Mouse (Mus musculus) liver, postnatal 0 days (tissue): Measurements from ENCODE around the gene Cckbr. TPM values are rescaled to one million over a fixed set of nuclear protein-coding genes. Genes with fewer than 3 reads are reported as not detected.

ENCODE experiments used
- ATAC-seq: fragments of 200-750 bp; cut with Nextera tagmentation; 2 replicates; pipeline ENCODE4 v1.8.0; 2017; ENCODE audit warnings: mild to moderate bottlenecking, moderate library complexity
- DNase-seq: peaks from one replicate; pipeline ENCODE4 v3.0.0-alpha.2; 2016
- H3K27ac ChIP-seq: fragments of 300-500 bp; sonication (generic); 2 replicates; pipeline ENCODE4 v1.5.1; 2014; ENCODE audit warnings: antibody characterized with exemption, moderate library complexity, mild to moderate bottlenecking, low read depth
- H3K27me3 ChIP-seq: fragments of 300-500 bp; sonication (generic); 2 replicates; pipeline ENCODE4 v1.6.1; 2014; ENCODE audit warnings: low read length, control low read depth, mixed read lengths; ENCODE audit not compliant: insufficient read depth
- H3K36me3 ChIP-seq: fragments of 300-500 bp; sonication (generic); replicated peaks from 2 replicates; pipeline ENCODE4 v1.6.1; 2014; ENCODE audit warnings: mild to moderate bottlenecking, control low read depth, low read length, moderate library complexity, mixed read lengths; ENCODE audit not compliant: insufficient read depth
- H3K4me1 ChIP-seq: fragments of 300-500 bp; sonication (generic); 2 replicates; pipeline ENCODE4 v1.6.1; 2014; ENCODE audit warnings: antibody characterized with exemption, mild to moderate bottlenecking, control low read depth; ENCODE audit not compliant: insufficient read depth
- H3K4me2 ChIP-seq: fragments of 300-500 bp; sonication (generic); 2 replicates; pipeline ENCODE4 v1.6.1; 2014; ENCODE audit warnings: low read depth, mild to moderate bottlenecking, low read length, moderate library complexity, mixed read lengths
- H3K4me3 ChIP-seq: fragments of 300-500 bp; sonication (generic); 2 replicates; pipeline ENCODE4 v1.5.1; 2014; ENCODE audit warnings: low read depth, low read length
- H3K9ac ChIP-seq: fragments of 300-500 bp; sonication (generic); replicated peaks from 2 replicates; pipeline ENCODE4 v1.6.1; 2014; ENCODE audit warnings: mild to moderate bottlenecking, moderate library complexity
- H3K9me3 ChIP-seq: fragments of 300-500 bp; sonication (generic); 2 replicates; pipeline ENCODE4 v1.6.1; 2016; ENCODE audit warnings: mild to moderate bottlenecking, control low read depth, low read length, mixed read lengths
- CTCF ChIP-seq: sonication (generic); IDR thresholded peaks from 2 replicates; pipeline ENCODE4 v1.5.1; 2016; ENCODE audit warnings: antibody characterized with exemption, low read depth
- EP300 ChIP-seq: IDR thresholded peaks from 2 replicates; pipeline ENCODE4 v1.6.1; 2016; ENCODE audit warnings: antibody characterized with exemption, low read depth, mild to moderate bottlenecking
- WGBS: fragments of 180-500 bp; shearing (Covaris S2); extraction: QIAGEN DNeasy Blood & Tissue Kit; methylation state at CpG from one replicate; pipeline ENCODE4 v1.1.7; 2014; ENCODE audit not compliant: insufficient replicate concordance; 5-methylcytosine and 5-hydroxymethylcytosine counted together
- polyA plus RNA-seq: library from polyadenylated mRNA; unstranded; fragments of >200 nt; fragmentation: Nextera tagmentation; extraction: Ambion mirVana; gene quantifications from 2 replicates; pipeline ENCODE4 v1.2.1, GENCODE M21; 2015

The Cckbr gene
- polyA plus RNA-seq, 1 experiment from 2014 or later = not detected

DNA sequence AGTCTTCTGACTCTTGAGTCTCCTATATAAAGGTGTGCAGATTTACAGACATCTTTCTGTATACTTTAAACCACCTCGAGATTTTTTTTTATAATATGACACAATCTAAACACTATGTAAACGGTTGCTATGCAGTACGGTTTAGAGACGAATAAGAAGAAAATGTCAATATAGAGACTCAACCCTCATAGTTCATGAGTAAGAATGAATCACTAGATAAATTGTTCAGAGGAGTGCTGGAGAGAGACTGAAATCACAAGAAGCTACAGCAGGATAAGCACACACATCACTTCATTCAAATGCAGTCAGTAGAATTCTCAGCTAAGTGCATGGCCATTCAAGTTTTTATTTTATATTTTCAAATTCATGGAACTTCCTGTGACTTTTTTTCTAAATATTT lies 76.5 kb downstream of the Cckbr start:
- H3K27ac ChIP-seq = no peak overlapping the region
- H3K4me1 ChIP-seq = no peaks in the 10 kb centered on the region
- WGBS = 76% methylated on average over 4 of the region's 4 CpGs
- H3K36me3 ChIP-seq = no peaks in the 10 kb centered on the region
- no peak overlapping the region for H3K9ac ChIP-seq
- TF ChIP-seq EP300 (no peak), CTCF (no peak)
- ATAC-seq = no peak
- DNase-seq = no peak
- no peak overlapping the region for H3K4me2 ChIP-seq
- H3K9me3 ChIP-seq = no peaks in the 10 kb centered on the region
- H3K4me3 ChIP-seq = no peak overlapping the region
- no peaks in the 10 kb centered on the region for H3K27me3 ChIP-seq

- DNase-seq = no peak
- Histone ChIP-seq H3K36me3 (no peaks in the 10 kb centered on the region), H3K4me1 (no peaks in the 10 kb centered on the region), H3K4me3 (no peak overlapping the region), H3K9ac (no peak overlapping the region), H3K4me2 (no peak overlapping the region), H3K9me3 (no peaks in the 10 kb centered on the region), H3K27ac (no peak overlapping the region), H3K27me3 (no peaks in the 10 kb centered on the region)
- WGBS = 61% methylated on average over 4 of the region's 4 CpGs
- TF ChIP-seq EP300 (no peak), CTCF (no peak)
- ATAC-seq = no peak
Observed at GRCm38 (mm10) chr7:105507257-105507656, 81.7 kb downstream of the Cckbr start.

DNA sequence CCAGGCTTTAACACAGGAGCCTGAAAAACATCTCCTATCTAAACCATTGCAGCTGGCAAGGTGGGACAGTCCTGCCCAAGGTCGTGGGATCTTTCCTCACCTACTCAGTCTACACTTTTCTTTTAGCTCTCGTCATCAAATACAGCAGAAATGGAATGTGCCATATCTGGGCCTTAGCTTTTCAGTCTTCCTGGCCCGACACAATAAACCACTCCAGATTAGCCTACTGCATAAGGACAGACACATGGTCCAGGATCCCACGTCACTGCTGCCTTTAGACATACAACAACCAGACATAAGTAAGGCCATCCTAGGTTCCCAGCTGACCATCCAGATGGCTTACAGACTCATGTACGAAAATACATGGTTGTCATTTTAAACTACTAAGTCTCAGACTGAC lies 84.6 kb downstream of the Cckbr start:
- 70% methylated on average over 5 of the region's 5 CpGs for WGBS
- H3K9me3 ChIP-seq = no peaks in the 10 kb centered on the region
- TF ChIP-seq CTCF = no peak
- no peak for TF ChIP-seq EP300
- H3K27me3 ChIP-seq = no peaks in the 10 kb centered on the region
- H3K27ac ChIP-seq = no peak overlapping the region
- no peak overlapping the region for H3K9ac ChIP-seq
- no peak overlapping the region for H3K4me2 ChIP-seq
- no peak for ATAC-seq
- H3K4me1 ChIP-seq = no peaks in the 10 kb centered on the region
- H3K4me3 ChIP-seq = no peak overlapping the region
- H3K36me3 ChIP-seq = no peaks in the 10 kb centered on the region
- no peak for DNase-seq

DNA sequence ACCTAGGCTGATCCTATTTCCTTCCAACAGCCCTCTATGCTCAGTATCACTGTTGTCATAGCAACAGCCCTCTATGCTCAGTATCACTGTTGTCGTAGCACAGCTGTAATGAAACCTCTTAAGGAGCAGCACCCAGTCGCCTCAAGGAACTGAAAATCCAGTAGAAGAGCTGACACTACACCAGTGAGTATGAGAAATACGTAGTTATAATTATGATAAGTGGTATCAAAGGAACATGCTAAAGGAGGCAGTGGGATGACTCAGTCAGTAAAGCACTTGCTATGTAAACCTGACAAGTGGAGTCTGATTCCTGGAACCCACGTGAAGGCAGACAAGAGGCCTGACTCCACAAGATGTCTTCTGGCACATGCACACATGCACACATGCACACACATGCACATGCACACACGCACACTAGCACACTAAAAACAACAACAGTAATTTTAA lies 88.3 kb downstream of the Cckbr start:
- WGBS = 66% methylated on average over 5 of the region's 5 CpGs
- Histone ChIP-seq H3K4me2 (no peak overlapping the region), H3K9me3 (no peaks in the 10 kb centered on the region), H3K36me3 (no peaks in the 10 kb centered on the region), H3K27ac (no peak overlapping the region), H3K4me3 (no peak overlapping the region), H3K27me3 (no peaks in the 10 kb centered on the region), H3K4me1 (no peaks in the 10 kb centered on the region), H3K9ac (no peak overlapping the region)
- DNase-seq (no peak), ATAC-seq (no peak)
- no peak for TF ChIP-seq EP300
- TF ChIP-seq CTCF = no peak

DNA sequence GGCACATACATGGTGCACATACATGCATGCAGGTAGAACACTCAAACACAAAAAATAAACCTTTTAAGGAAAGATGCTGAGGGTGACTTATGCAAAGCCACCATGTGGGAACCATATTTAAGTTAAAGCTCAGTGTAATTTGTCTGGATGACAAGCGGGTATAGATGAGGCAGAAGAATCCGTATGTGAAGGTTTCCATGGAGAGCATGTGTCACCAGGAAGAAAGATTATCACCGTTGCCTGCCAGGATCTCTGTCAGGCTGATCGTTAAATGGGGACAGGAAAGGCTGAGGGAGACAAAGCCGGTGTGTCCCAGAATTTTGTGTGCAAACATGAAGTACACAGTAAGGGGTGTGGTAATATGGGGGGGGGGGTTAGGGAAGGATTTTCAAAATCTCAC lies 89.0 kb downstream of the Cckbr start:
- Histone ChIP-seq H3K4me3 (no peak overlapping the region), H3K27me3 (no peaks in the 10 kb centered on the region), H3K36me3 (no peaks in the 10 kb centered on the region), H3K4me1 (no peaks in the 10 kb centered on the region), H3K9ac (no peak overlapping the region), H3K9me3 (no peaks in the 10 kb centered on the region), H3K27ac (no peak overlapping the region), H3K4me2 (no peak overlapping the region)
- ATAC-seq (no peak), DNase-seq (no peak)
- TF ChIP-seq CTCF (no peak), EP300 (no peak)
- WGBS = 60% methylated on average over 5 of the region's 5 CpGs

DNA sequence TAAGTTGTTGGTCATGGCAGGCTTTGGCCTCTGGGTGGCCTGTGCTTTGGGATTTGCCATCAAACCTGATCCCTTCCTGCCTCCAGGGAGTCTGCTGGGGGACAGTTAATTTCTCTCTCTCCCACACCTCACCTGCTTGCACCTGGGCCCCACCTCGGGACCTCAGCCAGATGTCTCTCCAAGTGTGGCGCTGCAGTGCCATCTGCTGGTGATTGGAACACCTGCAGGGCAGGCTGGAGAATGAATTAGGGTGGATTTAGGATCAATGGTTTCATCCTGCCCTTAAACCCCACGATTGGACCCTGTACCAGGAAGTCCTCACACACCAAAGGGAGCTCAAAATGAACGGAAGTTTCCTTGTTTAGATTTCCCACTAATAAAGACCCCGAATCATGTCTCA lies 89.6 kb downstream of the Cckbr start:
- Histone ChIP-seq H3K9me3 (no peaks in the 10 kb centered on the region), H3K27ac (no peak overlapping the region), H3K4me1 (no peaks in the 10 kb centered on the region), H3K27me3 (no peaks in the 10 kb centered on the region), H3K4me3 (no peak overlapping the region), H3K9ac (no peak overlapping the region), H3K36me3 (no peaks in the 10 kb centered on the region), H3K4me2 (no peak overlapping the region)
- 4% methylated on average over 5 of the region's 5 CpGs for WGBS
- no peak for TF ChIP-seq EP300
- peak; percentile 90 for TF ChIP-seq CTCF
- DNase-seq (peak; percentile 69), ATAC-seq (peak; percentile 45; the same call in 1 of the 2 replicates)
